Mouse (Mus musculus): ENCODE measurements around the gene Aspn. TPM values are rescaled to one million over a fixed set of nuclear protein-coding genes. Genes with fewer than 3 reads are reported as not detected.
A peak's percentile ranks its signal among the peaks of the same experiment; 100 is the strongest.

Gene Aspn
- 21.8 and 25.0 TPM in 2 replicates for total RNA-seq (2021)
- long read RNA-seq, experiment 1, transcript Aspn-201 (8 exons, 2,310 nt), result major isoform, 13 of 14 reads
- long read RNA-seq, experiment 1, partial matches to known transcripts, result 1 of 14 reads
- long read RNA-seq, experiment 1, other reads (novel, unspliced or antisense), result 0 of 14 reads
- long read RNA-seq, experiment 2, transcript Aspn-201 (8 exons, 2,310 nt), result major isoform, 11 of 16 reads
- long read RNA-seq, experiment 2, partial matches to known transcripts, result 1 of 16 reads
- long read RNA-seq, experiment 2, other reads (novel, unspliced or antisense), result 3 of 16 reads

- no peak for DNase-seq
These were observed at the start of gene Aspn for GRCm38 (mm10) chr13:49544279-49544678. TSS of gene Aspn (plus strand) at chr13:49544443.

DNA sequence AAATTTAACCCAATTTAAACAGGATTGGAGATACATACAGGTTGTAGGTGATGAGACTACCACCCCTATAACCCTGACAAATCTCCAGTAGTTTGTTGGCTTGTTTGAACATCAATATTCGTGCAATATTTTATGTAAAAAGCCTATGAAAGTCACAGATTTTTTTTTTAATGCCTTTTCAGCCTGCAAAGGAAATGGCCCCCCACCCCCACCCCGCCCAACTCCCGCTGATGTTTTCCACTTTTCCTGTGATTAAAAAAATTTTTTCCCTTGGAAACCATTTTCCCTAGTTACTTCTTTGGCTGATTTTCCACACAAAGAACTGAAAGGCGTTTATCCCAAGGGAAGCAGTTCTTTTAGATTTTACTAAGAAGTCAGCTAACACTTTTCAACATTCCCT lies 39.7 kb upstream of the Aspn start, which contains the start of gene Ecm2:
Gene Ecm2, plus strand, starts transcription at position 301 of the 400 bp plus-strand sequence.
- no peak for DNase-seq

GRCm38 (mm10) chr13:49505776-49506175 lies 38.5 kb upstream of the Aspn start:
- DNase-seq, result no peak

DNA sequence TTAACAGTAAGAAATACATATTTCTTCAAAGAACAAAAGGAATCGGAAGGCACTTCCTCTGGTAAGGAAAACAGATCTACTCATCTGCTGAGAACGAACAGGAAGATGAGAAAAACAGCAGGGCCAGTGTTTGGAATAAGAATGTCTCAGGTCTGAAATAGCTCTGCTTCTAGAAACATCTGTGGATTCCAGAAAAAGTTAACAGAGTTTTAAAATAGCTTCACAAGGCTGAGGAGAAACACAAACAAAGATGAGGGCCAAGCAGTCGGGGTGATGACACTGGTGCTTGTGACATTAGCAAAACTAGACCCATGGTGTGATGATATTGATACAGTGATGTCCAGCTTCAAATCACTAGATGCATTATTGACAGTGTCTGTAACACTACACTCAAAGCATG lies 37.1 kb upstream of the Aspn start:
- DNase-seq, result no peak

DNA sequence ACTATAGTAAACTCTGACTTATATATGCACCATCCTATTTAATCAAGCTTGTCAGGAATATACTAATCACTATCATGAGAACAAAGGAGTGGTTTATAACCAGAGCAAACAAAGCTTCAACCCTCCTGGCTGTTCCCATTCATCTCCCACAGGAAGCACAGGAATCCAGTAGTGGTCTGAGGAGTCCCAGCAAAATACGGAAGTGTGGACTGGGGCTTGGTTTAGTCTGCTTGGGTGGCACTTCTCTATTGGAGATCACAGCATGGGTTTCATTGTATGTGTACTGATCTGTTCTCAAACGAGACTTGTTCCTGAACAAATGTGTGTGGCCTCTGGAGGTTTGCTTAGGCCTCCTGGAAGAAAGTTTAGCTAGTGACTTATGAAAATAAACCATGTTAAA lies 25.5 kb upstream of the Aspn start:
- no peak for DNase-seq

- DNase-seq, result no peak
These were observed 18.0 kb upstream of the Aspn start for GRCm38 (mm10) chr13:49526235-49526634.

DNA sequence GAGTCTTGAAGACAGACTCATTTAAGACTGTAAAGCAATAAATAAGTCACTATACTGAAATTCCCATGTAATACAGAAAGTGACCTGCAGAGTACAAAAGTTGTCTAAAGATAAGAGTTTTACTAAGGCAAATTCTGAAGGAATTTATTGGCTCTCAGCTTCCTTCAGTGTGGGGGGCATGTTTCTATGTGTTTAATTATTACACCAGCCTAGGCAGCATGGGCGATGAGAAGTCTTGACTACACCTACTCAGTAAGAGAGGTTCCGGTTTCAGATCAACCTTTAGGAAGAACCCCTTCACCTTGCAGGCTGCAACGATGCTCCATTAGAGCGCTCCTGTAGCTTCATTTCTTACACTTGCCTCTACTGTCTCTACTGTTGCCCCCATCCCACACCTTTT lies 13.6 kb upstream of the Aspn start:
- no peak for DNase-seq

- DNase-seq, result peak; percentile 44
These were observed 7.3 kb upstream of the Aspn start for GRCm38 (mm10) chr13:49536946-49537345.

DNA sequence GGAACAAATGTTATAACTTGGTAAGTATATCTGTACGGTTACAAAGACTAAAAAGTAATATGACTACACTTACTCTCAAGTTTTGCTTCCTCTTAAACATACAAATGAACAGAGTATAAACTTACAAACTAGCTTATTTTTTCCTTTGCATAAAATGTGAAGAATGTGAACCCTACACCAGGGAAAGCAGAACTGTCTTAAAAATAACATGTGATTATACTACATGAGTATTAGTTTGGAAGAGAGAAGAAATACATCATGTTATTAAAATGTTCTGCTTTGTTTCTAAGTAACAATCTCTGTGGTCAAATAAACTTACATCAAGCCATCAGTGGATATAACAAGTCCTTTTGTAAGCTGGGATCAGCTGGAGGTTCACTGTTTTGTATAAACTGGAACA lies 5.5 kb upstream of the Aspn start:
- no peak for DNase-seq

DNA sequence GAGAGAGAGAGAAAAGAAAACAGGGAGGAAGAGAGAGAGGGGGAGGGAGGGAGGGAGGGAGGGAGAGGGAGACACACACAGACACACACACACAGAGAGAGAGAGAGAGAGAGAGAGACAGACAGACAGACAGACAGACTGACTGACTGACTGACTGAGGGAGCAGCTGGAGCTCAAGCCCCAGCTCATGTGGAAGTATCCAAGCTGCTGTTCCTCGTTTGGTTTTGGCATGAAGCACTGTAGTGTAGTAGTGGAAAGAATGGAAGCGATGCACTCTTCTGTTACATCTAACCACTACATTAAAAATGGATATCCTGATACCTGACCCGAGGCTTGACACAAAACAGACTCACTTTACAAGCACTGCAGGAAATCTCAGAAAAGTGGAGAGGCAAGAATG lies 1.4 kb downstream of the Aspn start:
- DNase-seq, result no peak

GRCm38 (mm10) chr13:49546517-49546916 lies 2.3 kb downstream of the Aspn start:
- DNase-seq, result no peak

DNA sequence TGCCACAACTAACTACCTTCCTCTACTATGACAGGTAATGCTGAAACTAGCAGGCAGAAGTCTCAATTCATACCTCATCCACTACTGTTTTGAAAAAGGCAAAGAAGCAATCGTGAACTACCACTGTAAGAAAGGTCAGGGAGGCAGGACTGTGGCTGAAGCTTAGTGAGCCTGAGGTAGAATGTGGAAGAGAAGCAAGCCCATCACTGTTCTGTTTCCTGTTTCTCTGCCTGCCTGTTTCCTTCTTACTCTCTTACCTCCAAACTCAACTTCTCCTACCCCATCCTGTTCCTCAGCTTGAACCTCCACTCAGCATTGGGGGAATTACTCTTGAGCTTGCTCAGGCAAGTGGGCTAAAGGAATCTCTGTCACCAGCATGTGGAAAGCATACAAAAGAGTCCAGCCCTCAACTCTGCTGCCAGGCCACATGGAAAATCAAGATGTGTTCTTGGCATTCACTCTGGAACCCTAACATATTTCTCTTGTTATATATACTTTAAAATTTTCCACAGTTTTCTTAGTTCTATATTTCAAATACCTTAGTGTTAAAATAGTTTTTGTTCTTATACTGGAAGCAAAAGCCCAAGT lies 3.4 kb downstream of the Aspn start:
- no peak for DNase-seq

DNA sequence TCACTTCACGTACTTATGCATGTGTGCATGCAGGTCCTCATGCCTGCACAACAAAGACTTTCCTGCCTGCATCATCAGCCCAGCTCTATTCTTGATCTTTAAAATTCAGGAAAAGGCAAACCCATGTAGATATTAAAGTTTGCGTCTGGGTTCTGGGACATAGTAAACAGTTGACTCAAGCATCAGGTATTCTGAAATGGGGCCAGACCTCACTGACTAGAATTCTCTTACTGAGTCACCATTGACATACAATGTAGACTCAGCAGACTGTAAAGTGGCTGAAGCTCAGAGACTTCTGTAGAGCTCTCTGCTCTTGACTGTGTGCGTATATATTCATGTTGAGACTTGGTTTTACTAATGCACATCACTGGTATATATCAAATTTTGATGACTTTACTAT lies 5.4 kb downstream of the Aspn start:
- DNase-seq, result no peak

- no peak for DNase-seq
These were observed 10.3 kb downstream of the Aspn start for GRCm38 (mm10) chr13:49554519-49554918.

GRCm38 (mm10) chr13:49556203-49556602 lies 12.0 kb downstream of the Aspn start:
- DNase-seq, result peak; percentile 20

DNA sequence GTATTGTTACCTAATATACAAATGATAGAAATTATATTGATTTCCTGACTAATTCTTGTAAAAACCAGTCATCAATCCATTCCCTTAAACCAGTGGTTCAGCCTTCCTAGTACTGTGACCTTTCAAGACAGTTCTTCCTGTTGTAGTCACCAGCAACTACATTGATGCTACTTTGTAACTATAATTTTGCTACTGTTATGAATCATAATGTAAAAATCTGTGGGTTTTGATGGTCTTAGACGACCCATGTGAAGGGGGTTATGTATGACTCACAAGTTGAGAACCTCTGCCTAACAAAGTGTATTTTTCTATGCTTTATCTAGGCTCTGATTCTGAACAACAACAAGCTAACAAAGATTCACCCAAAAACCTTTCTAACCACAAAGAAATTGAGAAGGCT lies 12.7 kb downstream of the Aspn start:
- no peak for DNase-seq

GRCm38 (mm10) chr13:49559185-49559584 lies 14.9 kb downstream of the Aspn start:
- peak; percentile 63 for DNase-seq

GRCm38 (mm10) chr13:49560886-49561285 lies 16.6 kb downstream of the Aspn start:
- DNase-seq, result no peak

GRCm38 (mm10) chr13:49564347-49564746 lies 20.1 kb downstream of the Aspn start:
- no peak for DNase-seq

DNA sequence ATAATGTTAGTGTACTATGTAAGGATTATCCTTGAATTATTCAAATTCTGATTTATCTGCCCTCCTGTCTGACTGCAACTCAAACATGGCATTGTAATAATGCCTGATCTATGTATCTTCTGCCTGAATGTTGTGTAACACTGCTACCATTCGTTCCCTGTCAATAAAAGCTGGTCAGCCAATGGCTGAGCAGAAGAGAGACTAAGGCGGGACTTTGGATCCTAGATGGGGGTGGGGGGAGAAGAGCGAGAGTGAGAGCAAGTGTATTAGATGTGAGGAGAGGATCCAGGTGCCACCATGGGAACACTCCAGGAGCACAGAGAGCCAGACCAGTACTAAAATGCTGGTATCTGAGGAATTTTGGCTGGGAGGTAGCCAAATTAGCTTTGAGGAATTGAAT lies 26.1 kb downstream of the Aspn start:
- DNase-seq, result no peak

GRCm38 (mm10) chr13:49571418-49571817 lies 27.2 kb downstream of the Aspn start:
- DNase-seq, result no peak

DNA sequence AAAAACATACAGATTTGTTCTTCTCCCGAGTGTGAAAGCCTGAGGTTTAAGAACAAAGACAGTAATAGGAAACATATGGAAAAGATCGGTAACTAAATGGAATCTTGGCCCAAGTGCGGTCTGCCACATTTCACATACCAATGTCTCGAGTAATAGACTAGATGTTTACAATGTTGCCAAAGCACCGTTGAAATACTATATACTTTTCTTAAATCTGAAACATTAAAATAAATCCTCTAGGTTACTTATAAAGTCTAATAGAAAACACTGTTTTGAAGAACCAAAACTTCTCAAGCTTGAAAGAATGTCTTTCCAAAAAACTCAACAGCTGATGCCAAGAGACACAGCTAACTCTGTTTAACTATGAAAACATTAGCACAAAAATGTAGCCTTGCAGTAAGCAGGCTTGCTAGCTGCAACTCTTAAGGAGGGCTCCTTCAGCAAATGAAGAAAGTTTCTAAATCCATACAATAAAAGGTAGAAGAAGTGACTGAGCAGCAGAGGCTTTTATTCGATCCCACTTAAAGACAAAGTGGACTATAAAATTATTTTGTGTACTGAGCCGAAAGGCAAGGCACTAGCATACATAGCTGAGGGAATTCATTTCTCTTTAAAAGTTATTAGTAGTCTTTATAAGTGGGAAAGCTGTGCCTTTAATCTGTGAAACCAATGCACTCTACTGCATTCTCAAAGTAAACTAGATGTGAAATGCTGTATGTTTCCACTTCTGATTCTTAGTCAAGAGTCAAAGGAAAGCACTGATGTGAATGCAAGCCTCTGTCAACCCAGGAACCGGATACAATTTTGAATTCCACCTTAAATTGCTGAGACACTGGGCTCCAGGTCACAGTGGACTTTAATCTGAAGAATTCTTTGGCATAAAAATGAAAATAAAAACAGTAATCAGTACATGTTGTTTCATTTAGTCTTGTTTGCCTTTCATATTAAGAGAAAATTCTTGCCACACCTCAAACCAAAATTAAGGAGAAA lies 37.6 kb downstream of the Aspn start, which contains the start of gene Omd:
Gene Omd, plus strand, starts transcription at position 922 of the 990 bp plus-strand sequence.
- no peak for DNase-seq

DNA sequence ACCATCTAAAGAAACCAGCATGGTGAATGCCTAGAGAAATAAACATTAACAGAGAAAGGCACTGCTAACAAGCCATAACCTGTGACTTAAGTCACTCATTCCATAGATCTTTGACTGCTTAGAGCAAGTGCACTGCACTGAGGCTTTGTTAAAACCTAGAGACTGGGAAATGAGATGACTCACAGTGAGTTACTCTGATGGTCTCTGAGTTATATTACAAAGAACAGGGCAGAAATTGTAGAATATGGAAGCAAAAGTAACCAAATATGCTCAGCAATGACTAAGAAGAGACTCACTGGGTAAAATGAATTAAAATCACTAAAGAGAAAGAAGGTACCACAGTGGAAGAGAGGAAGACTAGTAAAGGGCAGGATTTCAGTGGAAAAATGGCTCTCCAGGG lies 39.6 kb downstream of the Aspn start:
- DNase-seq, result no peak
